Mouse (Mus musculus): ENCODE data around the gene Rps8. TPM values are rescaled to one million over a fixed set of nuclear protein-coding genes. Genes with fewer than 3 reads are reported as not detected.

The Rps8 gene
- polyA plus RNA-seq (2014; fragmentation: Illumina TruSeq; extraction: RNeasy Lipid Tissue Mini Kit (QIAGEN cat#74804); ENCODE audit: low read depth, low replicate concordance), result 39.8 TPM

GRCm38 (mm10) chr4:117155792-117156355 is at the start of gene Rps8:
TSS of gene Rps8 (minus strand) at chr4:117156243.

DNA sequence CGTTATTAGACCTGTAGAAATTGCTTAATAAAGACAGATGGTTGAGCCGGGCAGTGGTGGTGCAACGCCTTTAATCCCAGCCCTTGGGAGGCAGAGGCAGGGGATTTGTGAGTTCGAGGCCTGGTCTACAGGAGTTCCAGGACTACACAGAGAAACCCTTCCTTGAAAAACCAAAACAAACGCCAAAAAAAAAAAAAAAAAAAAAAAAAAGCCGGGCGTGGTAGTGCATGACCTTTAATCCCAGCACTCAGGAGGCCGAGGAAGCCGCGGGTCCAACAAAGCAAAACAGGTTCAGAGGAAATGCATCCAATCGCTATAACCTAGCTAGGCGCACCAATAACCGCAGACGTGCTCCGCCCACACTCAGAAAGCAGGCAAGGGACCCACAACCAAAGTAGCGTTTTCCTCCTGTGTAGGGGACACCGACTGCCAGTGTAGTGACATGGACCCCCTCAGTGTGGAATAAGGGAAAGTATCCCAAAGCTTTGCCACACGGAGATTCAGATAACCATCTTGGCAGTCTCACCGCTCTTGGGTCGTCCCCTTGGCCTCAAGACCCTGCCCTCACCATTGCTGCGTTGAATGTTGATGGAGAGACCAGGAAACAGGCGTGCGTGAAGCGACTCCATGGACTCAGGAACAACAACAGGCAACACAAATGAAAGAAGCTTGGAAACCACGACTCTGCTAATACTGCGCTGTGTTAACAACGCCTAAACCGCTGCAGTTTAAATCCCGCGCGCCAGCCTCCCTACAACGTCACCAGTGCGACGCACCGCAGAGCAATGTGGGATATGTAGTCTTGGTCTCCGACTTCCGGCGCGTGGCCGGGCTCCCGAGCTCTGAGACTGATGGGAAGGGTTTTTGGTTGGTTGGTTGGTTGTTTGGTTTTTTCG is 26.1 kb upstream of the Rps8 start, which contains the start of gene Kif2c:
TSS of gene Kif2c (minus strand) at position 777 of the 896 bp plus-strand sequence.

DNA sequence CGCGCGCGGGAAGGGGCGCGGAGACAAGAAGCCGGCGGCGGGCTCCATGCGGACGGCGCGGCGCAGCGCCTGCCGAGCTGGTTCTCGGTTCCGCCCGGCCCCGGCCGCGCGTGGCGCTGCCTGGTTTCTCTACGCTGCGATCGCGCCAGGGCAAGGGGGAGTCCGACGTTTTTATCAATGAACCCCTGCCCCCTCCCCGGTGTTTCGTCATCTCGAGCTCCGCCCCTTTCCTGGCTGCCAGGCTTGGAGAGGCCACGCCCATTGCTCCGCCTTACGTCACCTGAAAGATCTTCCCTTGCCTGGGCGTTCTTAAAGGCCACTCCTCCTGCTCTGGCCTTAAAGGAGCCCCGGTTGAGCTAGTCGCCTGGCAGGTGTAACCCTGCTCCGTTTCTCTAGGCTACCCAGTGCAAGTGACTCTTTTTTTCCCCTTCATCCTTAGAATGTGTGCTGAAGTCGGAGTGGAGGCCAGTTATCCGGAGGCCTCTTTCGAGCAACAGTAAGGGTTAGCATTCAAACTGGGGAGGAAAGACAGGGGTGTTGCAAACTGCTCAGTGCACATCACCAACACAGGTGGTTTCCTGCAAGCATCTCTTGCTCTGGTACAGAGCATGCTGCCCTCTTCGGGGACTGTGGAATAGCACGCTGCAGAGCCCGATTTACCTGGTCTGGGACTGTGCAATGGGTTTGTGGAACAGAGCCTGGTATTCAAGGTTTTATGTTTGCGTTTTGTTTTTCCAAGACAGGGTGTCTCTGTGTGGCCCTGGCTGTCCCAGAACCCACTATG is 22.0 kb downstream of the Rps8 start, which contains the start of gene Plk3:
TSS of gene Plk3 (minus strand) at position 147 of the 784 bp plus-strand sequence.

DNA sequence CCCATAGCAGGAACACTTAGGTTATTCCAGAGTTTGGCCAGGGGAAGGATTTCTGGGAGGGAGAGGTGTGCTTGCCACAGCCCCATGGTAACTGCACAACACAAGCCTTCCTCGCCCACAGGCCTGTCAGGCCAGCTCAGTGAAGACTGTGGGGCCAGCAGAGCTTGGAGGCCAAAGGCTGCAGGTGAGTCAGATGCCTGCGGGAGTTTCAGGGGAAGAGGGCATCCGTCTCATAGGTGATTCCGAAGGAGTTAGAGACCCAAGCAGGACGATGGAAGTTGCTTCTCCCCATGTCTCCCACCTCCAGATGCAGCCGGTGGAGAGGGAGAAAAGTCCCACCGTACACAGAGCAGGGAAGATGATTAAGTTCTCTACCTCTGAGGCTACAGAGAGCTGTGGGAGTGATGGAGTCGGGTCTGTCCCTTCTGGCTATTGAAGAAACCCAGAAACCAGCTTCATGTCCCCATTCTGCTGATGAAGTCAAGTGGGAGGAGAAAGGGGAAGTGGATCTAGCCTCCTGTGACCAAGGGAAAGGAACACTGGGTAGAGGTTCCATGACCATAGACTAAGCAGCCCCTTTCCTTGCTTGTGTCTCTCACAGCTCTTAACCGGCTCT is 29.3 kb downstream of the Rps8 start, which contains the start of gene Tctex1d4:
TSS of gene Tctex1d4 (plus strand) at position 120 of the 616 bp plus-strand sequence.

GRCm38 (mm10) chr4:117125348-117125909 is 30.6 kb downstream of the Rps8 start, which contains the start of gene Btbd19:
TSS of gene Btbd19 (minus strand) at chr4:117125725.

Other genes with a start within 250 kb of the Rps8 start
- gene Urod, start 161.8 kb downstream of the Rps8 start, polyA plus RNA-seq (2014; fragmentation: Illumina TruSeq; extraction: RNeasy Lipid Tissue Mini Kit (QIAGEN cat#74804); ENCODE audit: low read depth, low replicate concordance), result 2.9 TPM
- gene Hectd3, start 160.9 kb downstream of the Rps8 start, polyA plus RNA-seq (2014; fragmentation: Illumina TruSeq; extraction: RNeasy Lipid Tissue Mini Kit (QIAGEN cat#74804); ENCODE audit: low read depth, low replicate concordance), result 2.4 TPM
- gene Eif2b3, start 136.8 kb downstream of the Rps8 start, polyA plus RNA-seq (2014; fragmentation: Illumina TruSeq; extraction: RNeasy Lipid Tissue Mini Kit (QIAGEN cat#74804); ENCODE audit: low read depth, low replicate concordance), result 16.7 TPM
- 0.48 TPM for gene Ptch2, start 60.2 kb downstream of the Rps8 start, polyA plus RNA-seq (2014; fragmentation: Illumina TruSeq; extraction: RNeasy Lipid Tissue Mini Kit (QIAGEN cat#74804); ENCODE audit: low read depth, low replicate concordance)
- gene Btbd19, start 30.5 kb downstream of the Rps8 start, polyA plus RNA-seq (2014; fragmentation: Illumina TruSeq; extraction: RNeasy Lipid Tissue Mini Kit (QIAGEN cat#74804); ENCODE audit: low read depth, low replicate concordance), result 0.36 TPM
- gene Tctex1d4, start 29.4 kb downstream of the Rps8 start, polyA plus RNA-seq (2014; fragmentation: Illumina TruSeq; extraction: RNeasy Lipid Tissue Mini Kit (QIAGEN cat#74804); ENCODE audit: low read depth, low replicate concordance), result not detected
- gene Plk3, start 22.3 kb downstream of the Rps8 start, polyA plus RNA-seq (2014; fragmentation: Illumina TruSeq; extraction: RNeasy Lipid Tissue Mini Kit (QIAGEN cat#74804); ENCODE audit: low read depth, low replicate concordance), result not detected
- 179 TPM for gene Kif2c, start 26.4 kb upstream of the Rps8 start, polyA plus RNA-seq (2014; fragmentation: Illumina TruSeq; extraction: RNeasy Lipid Tissue Mini Kit (QIAGEN cat#74804); ENCODE audit: low read depth, low replicate concordance)
- gene Tmem53, start 95.7 kb upstream of the Rps8 start, polyA plus RNA-seq (2014; fragmentation: Illumina TruSeq; extraction: RNeasy Lipid Tissue Mini Kit (QIAGEN cat#74804); ENCODE audit: low read depth, low replicate concordance), result 16.2 TPM
- gene Armh1, start 95.9 kb upstream of the Rps8 start, polyA plus RNA-seq (2014; fragmentation: Illumina TruSeq; extraction: RNeasy Lipid Tissue Mini Kit (QIAGEN cat#74804); ENCODE audit: low read depth, low replicate concordance), result 66.7 TPM

All from testis, adult 10 weeks (tissue).